Mouse (Mus musculus): ENCODE measurements at regions not wholly inside any gene's neighbourhood (a gene's known extent, or its start where the extent isn't known, plus 50 kb on each side); places are given as distances from the start of the nearest gene placed in this dataset.
A peak's percentile ranks its signal among the peaks of the same experiment; 100 is the strongest.

DNA sequence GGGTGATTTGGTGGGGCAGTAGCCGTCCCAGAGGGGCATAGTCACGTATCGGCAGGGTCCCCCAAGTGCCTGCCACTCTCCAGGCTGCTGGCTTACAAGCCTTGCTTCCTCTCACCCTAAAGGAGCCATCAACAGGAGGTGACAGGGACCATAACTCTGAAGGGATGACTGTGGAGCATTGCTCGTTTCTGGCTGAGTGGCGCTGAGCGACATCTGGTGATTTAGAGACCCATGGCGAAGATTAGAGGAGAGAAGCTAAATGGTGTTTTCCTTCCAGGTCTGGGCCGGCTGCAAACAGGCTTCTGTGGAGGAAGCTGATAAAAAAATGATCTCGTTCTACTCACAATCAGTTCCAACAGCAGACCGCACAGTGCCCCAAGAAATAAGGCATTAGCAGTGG, 193.2 kb upstream of the Sulf2 start:
- DNase-seq = no peak

DNA sequence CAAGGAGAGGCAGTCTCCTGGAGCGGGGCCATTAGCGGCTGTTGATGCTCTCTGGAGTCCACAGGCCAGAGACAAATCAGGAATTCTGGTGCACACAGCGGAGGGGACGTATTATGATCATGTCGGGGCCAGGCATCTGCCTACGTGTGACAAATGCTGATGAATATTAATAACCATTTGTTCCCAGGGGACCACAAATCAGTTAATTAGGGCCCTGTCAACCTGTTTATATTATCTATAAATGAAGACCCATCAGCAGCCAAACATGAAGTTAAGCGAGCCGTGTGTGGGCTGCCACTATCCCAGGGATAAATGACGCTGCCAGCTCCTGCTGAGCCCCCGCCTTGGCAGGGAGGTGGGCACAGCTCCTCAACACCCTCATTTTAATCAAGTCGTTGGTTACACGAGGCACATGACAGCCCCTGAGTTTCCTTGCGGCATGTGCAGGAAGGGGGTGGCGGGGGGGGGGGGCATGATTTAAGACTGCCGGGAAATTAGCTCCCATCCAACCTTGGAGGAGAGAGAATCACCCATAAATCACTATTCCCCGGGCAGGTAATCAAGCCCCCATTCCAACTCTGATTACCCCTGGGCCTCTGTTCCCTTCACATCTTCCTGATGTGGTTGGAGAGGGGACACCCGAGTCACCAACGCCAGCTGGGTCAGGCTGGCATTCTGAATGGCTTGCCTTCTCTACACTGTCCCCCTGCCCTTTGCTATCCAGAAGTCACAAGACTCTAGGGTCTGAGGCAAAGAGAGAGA, 191.1 kb upstream of the Sulf2 start:
- DNase-seq = no peak

DNA sequence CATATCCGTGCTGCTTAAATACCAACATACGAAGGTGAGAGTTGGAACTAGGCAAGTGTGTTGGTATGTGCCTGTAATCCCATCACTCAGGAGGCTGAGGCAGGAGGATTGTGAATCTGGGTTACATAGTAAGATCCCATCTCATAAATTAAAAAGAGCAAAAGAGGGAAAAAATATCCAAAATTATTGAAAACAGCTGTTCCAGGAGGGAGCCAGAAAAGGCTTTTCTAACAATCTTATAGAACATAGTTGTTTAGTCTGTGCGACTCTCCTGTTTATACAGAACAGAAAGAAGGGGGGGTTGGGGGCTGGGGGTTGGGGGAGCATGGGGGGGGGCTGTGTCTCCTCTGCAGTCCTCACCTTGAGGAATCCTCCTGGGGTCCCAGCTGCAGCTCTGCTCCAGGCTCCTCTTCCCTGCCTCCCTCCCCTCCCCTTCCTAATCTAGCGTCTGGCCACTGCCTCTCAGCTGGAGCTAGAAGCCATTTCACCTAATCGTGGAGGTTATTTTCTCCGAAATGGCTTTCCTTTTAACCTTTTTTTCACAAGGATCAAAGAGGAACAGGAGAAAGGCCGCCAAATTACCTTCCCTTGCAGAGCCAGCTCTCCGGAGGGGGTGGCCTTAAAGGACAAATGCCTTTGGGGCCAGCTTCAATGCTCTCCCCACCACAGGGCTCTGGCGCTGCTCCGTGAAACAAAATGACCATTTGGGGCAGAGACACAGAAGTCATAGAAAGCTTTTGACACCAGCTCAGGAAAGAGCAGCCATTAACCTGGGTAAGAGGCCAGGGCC, 188.3 kb upstream of the Sulf2 start:
- DNase-seq = no peak

GRCm38 (mm10) chr2:166342407-166342806, 186.9 kb upstream of the Sulf2 start:
- DNase-seq = no peak

DNA sequence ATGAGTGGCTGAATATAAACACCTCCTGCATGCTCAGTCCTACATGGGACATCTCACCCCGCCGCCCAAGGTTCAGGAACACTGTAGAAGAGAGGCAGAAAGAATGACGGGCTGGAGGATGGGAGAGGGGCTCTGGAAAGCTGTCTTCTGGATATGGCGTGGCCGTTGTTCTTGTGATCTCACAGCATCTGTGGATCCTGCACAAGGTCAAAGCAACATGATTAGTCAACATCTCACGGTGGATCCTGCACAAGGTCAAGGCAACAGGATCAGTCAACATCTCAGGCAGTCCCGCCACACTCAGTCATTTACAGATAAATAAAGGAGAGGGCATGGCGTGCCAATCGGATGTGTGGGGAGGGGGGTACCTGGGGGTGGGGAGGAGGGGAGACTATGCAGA, 184.7 kb upstream of the Sulf2 start:
- DNase-seq = no peak

DNA sequence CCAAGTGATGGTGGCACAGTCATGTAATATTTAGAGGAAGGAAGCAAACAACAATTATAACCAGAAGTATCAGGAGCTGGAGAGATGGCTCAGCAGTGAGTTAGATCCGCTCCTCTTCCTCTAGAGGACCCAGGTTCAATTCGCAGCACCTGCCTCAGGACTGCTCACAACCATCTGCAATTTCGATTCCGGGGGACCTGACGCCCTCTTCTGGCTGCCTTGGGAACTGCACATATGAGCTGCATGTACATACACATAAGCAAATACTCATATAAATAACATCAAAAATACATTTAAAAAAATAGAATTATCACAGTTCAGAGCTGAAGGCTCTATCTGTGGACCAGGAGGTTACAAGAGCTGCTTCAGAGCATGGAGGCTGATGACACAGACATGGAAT, 184.0 kb upstream of the Sulf2 start:
- DNase-seq = peak; percentile 43 to 46

GRCm38 (mm10) chr2:166338396-166339085, 183.1 kb upstream of the Sulf2 start:
- DNase-seq = no peak

- DNase-seq = no peak
These were observed 182.2 kb upstream of the Sulf2 start for GRCm38 (mm10) chr2:166337666-166338065.

- no peak for DNase-seq
These were observed 180.2 kb upstream of the Sulf2 start for GRCm38 (mm10) chr2:166335702-166336101.

DNA sequence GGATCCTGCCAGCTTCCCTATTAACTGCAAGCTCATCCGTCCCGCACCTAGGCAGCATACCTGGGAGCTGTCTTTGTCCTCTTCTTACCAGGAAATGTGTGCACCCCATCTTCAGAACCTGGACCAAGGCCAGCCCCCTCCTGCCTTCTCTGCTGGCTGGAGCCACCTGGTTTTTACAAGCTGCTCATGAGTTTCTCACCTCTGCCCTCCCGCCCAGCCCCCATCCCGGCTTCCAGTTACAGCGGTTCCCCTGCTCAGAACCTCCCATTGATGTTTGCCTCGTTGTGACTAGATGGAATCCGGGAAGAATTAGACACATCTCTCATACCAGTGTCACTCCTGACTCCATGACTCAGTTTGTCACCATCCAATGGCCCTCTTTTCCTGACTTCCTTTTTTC, 179.1 kb upstream of the Sulf2 start:
- DNase-seq = no peak

DNA sequence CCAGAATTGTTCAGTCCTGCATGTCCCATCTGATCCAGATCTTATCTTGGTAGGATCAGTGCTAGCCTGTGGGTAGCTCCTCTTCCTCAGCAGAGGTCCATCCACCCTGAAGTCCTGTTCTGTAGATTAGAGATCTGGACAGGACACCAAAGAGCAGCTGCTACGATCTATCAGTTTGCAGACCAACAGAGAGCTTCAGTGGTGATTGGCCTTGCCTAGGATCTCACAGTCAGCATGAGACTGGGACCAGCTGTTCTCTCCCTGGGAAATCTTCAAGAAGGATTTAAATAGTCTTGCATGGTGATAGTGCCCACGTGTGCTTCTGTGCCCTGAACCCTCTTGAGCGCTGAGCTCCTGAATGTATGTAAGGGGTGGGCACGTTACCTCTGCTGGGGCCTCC, 178.4 kb upstream of the Sulf2 start:
- DNase-seq = no peak

DNA sequence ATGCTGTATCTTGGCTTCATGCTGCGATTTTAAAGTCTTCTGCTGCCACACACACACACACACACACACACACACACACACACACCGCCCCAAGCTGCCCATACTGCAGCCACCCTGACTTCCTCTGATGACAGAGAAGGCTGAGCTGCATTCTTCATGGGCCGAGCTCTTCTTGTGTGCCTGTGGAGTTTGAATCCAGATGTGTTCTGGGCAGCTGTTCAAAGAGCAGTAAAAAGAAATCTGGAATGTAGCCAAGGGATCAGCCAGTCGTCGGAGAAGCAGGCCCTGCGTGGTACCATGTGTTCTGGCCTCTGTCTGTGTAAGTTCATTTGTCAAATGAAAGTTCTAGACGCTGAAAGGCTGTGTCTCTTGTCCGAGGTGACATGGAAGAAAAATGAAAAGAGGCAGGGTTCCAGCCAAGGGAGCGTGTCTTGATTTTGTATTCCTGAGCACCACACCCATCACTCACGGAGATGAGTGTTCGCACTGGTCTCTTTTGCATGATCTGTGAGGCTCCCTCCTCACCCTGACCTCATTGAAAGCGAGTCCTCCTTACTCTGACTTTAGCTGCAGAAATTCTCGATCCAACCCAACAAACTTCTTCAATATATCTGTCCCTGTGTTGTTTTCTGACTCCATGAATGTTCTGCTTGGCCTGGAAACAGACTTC, 177.4 kb upstream of the Sulf2 start:
- no peak for DNase-seq

DNA sequence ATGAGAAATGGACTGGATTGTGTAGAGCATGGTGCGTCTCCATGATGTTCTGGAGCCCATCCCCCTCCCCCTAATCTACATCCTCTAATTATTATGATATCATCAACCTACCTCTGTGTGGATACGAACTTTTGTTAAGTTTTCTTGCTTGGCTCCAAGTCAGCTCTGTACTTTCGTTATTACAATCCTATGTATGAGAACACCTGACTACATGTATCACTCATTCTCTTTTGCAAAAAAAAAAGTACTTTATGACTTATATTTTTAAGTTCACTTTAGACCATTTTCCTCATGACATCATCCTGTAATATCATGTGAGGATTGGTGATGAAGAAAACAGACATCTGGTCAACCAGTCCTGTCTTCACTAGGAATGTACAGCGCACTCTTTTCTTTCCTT, 175.7 kb upstream of the Sulf2 start:
- DNase-seq = no peak

DNA sequence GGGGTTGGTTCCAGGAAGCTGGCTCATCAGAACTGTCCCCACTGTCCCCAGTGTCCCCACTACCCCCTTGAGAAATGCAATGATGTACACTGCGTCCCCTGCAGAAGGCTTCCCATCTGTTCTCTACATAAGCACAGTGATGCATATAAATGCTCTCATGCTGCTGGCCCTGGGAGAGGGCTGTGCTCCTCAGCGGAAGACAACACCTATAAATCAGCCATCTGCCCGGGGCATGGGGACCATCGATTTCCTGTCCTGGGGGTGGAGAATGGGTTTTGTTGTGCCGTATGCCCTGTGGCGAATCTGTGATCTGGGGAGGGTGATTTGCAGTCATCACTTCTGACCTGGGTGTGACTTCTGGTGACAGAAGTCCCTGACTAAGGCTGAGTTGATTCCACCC, 174.9 kb upstream of the Sulf2 start:
- no peak for DNase-seq

GRCm38 (mm10) chr2:166329556-166330340, 174.3 kb upstream of the Sulf2 start:
- no peak for DNase-seq

GRCm38 (mm10) chr2:166326932-166327331, 171.5 kb upstream of the Sulf2 start:
- DNase-seq = no peak

GRCm38 (mm10) chr2:166324954-166325353, 169.5 kb upstream of the Sulf2 start:
- DNase-seq = no peak

DNA sequence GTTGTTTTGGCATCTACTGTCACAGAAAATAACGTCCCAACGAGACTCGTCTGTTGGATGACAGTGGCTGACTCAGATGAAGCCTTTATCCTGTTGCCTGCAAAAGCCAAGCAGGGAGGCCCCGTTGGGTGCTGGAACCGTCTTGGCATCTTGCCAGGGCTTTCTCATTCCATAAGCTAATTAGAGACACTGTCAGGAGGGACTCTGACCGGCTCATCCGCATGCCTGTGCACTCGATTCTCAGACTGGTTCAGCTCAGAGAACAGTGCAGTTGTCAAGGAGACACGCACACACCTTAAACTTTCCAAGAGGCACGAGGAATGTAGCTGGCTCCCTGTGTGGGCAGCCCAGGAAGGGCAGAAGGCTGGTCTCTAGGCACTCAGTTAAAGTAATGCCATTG, 169.0 kb upstream of the Sulf2 start:
- no peak for DNase-seq

DNA sequence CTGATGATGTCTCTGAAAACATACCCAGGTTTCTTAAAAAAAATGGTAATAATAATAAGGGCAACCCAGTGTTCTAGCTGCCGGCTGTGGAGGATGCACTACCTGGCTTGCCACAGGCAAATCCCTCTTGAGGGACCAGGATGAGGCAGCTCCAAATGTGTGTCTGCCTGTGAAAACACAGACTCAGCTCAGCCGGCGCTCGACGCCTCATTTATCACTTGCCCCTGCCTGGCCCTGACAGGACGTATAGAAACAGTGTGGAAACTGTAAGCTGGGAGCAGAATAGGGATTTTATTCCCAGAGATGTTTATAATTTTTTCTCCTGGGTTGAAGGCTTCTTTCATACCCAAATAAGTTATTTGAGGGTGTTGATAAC, 167.2 kb upstream of the Sulf2 start:
- no peak for DNase-seq

DNA sequence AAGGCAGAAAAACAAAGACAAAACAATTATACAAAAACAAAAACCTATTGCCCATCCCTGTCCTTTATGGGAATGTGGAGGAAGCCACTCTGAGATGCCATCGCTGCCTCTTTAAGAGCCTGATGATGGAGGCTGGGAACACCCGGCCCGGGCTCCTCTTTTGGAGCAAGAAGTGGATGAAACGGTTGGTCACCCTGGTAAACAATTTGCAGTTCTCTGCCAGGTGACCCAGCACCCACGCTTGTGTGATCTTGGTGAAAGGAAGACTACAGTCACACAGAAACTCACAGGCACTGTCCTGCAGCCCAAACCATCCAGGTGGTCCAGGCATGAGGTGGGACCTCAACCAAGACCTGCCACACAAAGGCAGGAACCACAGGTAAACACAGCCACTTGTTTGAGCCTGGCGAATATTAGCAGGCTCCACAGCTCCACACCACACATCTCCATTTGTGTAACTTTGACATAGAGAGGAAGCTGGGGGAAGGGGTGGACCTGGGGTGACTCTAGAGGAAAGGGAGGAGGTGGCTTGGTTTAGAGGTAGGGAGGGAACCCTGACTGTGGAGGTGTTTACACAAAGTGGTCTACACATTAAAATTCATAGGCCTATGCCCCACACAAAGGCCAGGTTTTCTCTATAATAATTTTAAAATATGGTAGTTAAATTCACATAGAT, 166.7 kb upstream of the Sulf2 start:
- no peak for DNase-seq

DNA sequence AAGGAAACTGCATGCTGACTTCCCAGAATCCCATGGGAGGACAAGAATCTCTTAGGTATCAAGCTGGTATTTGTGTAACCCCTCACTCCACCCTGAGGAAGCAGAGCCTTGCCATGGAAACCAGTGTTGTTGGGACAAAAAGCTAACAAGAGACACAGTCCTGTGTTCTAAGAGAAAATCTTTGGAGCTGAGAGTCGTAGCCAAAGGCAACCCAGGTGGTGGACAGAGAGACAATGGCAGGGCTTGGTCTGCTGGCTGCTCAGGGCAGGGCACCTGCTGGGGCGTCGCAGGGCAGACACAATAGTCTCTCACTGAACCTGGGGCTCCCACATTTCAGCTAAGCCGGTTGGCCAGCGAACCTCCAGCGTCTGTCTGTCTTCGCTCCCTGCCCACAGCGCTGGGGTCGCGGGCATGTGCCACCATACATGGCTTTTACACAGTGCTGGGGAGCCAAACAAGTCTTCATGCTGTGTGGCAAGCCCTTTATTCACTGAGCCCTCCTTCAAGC, 161.0 kb upstream of the Sulf2 start:
- no peak for DNase-seq

GRCm38 (mm10) chr2:166310438-166310837, 155.0 kb upstream of the Sulf2 start:
- DNase-seq = no peak
